Mouse (Mus musculus): Measurements from ENCODE around the gene Pak4.

The Pak4 gene

DNA sequence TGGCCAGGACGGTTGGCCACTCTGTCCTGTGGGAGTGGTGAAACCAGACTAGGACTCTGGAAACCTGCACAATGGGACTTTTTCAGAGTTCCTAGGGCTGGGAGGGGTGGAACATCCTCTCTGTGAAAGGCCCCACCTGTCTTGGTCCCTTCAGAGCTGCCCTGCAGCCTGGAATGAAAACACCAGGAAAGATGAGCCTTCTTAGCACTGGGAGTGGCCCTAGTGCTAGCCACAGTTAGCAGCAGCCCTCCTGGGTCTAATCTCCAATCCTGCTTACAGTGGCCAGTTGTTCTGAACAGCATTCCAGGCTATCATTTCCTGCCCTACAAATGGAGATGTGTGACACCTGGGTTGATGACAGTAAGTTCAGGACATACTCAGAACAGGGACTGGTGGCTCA lies 6.1 kb downstream of the Pak4 start:
- no peak for DNase-seq (ENCODE audit: low read depth, low spot score)

DNA sequence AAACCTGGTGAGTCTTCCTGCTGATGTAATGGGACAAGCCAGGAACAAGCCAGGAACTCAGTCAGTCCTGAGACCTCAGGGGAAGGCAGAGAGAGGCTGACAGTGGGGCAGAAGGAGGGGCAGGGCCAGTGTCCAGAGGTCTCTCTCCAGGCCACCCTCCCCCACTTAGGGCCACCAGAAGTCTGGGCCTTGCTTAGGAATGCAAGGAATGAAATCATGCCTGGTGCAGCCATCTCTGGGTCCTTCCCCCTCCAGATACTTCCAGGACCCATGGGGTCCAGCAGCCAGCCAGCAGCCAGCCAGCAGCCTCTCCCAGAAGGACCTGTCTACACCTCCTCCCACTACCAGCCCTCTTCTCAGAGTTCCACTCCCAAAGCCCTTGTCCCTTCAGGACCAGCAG lies 10.3 kb downstream of the Pak4 start:
- no peak for DNase-seq (ENCODE audit: low read depth, low spot score)

DNA sequence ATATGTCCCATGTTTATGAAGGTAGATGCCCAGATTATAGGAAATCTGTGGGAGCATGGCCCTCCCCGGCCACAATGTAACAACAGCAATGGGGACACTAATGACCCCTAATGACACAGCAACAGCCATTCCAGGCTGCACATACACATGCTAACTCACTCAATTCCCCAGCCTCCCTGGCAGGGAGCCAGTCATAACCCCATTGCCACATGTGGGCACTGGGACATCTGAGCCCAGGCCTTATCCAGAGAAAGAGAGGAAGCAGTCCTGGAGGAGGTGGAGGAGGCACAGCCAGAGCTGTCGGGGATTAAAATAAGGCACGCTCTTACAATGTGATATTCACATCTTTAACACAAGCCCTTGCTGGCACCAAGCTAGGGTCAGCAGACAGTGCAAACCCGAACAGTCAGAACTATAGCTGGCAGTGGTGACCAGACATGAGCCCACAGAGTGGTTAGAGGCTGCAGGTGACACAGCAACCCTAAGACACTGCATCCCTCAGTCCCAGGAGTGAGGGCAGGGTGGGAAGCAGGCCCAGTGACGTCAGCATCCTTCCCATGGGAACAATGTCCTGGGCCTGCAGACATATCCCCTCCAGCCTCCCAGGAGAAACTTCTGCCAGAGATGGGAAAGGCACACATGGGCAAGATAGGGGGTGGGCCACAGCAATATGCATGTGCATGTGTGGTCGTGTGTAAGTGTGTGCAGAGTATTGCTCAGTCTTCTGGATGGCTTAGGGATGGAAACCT lies 11.1 kb downstream of the Pak4 start:
- DNase-seq (ENCODE audit: low read depth, low spot score): no peak

DNA sequence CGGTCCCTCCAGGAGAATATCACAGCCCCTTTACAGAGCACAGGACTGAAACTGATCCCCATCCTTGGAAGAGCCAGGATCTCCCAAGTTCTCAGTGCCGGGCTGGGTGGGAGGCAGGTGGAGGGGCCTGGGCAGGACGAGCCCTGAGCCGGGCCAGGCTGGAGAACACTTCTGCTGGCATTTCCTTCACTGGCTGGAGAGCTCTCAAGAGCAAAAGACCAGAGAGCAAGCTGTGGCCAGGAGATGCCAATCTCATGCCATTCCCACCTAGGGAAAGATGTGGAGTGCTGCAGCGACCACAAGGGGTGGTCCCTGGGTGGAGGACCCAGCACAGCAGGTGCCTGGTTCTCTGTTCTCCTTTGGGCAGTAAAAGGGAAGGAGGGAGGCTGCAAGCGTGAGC lies 13.0 kb downstream of the Pak4 start:
- DNase-seq (ENCODE audit: low read depth, low spot score): no peak

DNA sequence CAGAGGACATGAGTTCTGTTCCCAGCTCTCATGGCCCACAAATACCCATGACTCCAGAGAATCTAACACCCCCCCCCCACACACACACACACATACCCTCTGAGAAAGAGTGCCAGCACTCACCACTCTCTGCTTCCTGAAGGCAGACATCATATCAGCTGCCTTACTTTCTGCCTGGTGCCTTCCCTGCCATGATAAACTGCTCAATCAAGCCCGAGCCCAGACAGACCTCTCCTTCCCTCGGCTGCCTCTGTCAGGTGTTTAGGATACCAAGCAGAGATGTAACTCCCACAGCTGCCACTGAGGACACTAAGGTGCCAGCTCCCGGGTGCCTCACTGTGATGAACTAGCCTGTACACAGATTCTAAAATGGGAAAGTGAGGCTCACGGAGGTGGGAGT lies 13.5 kb downstream of the Pak4 start:
- DNase-seq (ENCODE audit: low read depth, low spot score): peak; percentile 42

DNA sequence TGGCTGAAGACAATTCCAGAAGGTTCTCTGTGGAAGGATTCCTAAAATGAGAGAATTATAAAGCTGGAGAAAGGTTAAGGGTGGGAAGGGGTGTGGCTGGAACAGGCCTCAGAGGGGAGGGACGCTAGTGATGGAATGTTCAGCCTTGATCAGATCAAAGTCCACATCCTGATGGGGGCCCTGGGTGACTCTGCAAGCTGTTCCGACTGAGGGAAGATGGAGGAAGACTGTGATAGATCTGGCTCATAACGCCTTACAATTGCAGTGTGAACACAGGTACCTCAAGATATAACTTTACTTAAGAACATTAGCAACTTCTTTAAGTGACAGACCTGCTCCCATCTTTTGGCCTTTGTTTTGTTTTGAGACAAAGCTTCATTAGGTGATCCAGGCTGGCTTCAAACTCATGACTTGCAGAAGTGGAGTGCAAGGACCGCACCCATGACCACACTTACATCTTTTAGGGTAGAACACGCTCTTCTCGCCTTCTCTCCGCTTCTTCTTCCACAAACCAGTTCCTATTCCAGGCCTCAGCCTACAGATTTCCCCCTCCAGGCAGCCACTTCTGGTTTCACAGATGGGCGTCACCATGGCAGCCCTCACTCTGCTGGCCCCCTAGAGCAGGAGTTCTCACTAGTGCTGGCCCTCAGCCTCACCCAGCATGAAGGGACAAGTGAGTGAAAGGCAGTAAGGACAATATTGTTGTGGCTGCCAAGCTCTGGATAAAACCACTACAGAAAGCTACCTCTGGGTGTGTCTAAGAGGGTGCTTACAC lies 14.2 kb downstream of the Pak4 start:
- peak; percentile 59 for DNase-seq (ENCODE audit: low read depth, low spot score)

DNA sequence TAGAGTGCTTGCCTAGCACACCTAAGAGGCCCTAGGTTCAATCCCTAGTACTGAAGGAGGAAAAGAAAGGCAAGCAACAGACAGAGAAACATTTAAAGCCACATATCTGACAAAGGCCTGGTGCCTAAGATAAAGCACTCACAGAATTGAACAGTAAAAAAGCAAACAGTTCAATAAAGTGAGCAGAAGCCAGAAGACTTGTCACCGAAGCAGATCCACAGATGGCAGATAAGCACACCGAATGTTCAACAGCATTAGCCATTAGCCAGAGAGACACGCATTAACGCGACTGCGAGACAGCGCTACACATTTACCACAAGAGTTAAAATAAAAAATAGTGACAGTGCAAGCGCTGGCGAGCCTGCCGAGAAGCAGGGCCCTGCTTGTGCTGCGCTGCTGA lies 15.1 kb downstream of the Pak4 start:
- peak; percentile 36 for DNase-seq (ENCODE audit: low read depth, low spot score)

DNA sequence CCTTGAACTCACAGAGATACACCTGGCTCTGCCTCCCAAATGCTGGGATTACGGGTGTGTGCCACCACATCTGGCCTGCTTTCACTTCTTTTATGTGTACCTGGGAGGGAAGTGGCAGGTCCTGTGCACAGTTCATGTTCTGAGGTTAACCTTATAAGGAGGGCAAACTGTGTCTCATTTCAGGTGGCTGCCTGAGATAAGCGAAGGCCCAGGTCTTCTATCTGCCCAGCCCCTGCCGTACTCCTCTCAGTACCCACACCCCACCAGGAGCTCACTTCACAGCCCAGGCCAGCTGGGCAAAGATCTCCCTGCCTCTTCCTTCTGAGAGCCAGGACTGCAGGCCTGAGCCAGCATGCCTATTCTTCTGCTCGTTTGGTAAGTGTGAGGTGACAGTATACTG lies 16.3 kb downstream of the Pak4 start:
- no peak for DNase-seq (ENCODE audit: low read depth, low spot score)

DNA sequence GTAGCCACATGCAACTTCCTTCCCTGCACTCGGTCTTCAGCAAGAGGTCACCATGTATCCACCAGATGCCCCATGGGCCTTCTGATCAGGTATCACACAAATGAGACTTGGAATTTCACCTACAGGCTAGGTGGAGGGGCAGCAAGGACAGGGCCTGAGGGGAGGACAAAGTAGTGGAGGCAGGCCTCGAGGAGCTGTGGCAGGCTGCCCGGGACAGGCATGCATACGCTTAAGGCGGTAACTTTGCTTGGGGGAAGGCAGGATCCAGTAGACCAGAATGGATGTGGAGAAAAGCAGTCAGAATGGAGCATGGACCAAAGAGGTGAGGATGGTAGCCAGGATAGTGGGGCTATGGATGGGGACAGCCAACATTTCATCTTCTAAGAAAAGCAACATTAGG lies 18.2 kb downstream of the Pak4 start:
- DNase-seq (ENCODE audit: low read depth, low spot score): no peak

DNA sequence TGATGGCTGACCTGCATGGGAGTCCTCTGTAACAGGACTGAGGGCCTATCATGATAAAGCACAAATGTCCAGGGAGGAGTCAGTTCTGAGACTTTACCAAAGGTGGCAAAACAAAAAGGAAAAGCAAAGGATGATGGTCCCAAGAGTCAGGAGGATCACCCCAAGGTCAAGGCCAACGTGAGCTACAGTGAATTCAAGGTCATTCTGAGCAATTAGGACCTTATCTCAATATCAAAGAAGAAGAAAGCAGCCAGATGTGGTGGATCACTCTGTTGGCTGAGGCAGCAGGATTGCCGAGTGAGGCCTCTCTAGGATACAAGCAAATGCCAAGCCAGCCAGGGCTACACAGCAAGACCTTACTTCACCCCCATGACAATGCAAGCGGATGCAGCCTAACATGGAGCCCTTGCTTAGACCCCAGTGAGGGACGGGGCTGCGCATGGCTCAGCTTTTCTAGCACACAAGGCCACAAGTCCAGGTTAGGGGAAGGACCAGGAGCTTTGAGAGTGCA lies 19.4 kb downstream of the Pak4 start:
- DNase-seq (ENCODE audit: low read depth, low spot score): no peak

DNA sequence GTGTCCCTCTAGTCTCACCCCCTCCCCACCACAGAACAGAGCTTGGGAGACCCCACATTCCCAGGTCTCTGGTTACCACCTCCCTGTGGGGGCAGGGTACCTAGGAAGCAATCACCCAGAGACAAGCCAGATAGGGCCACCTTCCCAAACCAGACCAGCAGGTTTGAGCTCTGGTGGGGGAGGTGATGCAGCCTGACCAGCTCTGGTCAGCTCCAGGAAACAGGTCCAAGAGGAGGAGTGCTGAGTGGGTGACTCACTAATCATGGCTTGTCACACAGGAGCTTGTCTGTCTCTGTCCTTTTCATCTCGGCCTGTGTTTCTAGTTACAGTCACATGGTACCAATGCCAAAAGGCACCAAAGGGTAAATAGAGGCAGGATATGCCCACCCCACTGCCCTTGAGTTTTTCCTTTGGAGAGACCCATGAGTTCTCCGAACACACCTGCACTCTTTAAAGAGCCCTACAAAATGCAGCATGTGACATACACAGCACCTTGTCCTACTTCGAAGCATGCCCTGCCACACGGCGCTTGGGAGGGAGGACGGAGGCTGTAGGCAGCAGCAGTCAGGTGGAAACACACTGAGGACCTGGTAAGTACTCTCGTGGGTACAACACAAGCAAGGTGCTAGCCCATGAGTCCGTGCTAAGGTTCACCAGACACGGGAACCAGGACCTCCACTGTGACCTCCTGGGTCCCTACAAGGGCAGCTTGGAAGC lies 20.0 kb downstream of the Pak4 start:
- DNase-seq (ENCODE audit: low read depth, low spot score): no peak

DNA sequence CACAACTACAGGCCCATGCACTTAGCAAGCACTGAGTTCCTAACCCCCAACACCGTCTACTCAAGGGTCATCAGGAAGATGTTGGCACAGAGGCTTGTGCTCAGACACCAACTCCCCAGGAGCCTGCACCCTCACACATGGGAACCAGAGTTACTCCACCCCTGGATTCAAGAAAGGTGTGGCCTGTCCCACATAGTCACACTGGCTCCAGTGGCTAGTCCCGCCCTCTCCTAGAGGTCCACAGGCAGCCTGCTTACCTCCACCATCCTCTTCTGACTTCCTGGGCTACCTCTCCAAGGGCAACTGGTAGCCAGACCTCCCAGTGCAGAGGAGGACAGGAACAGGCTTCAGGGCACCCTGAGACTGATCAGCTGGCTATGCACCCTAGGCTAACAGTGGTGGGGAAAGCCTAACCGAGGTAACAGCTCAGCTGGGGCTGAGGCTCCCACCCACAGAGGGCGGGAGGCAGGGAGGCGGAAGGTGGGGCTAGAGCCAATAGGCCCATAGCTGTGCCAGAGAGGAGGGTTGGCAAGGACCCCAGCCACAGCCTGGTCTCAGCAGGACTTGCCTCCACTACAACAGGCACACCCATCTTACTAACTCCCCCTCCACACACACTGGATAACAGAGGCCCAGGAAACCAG lies 21.6 kb downstream of the Pak4 start:
- DNase-seq (ENCODE audit: low read depth, low spot score): no peak

DNA sequence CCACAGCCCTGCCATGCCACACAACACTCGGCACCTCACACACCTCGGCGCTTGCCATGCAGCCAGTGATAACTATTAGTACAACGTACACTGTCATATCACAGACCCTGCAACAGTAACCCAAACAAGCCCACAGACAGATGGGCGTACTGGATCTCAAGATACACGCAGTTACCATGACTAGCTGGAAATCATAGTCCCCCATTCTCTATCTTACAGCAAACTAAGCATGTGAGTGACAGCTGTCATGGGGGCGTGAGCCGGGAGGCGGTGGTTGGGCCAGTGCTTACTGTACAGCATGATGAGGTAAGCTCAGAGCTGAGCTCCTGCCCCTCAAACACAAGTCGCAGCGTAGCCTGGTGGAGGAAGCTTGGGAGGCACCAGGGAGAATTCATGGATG lies 22.4 kb downstream of the Pak4 start:
- DNase-seq (ENCODE audit: low read depth, low spot score): no peak

DNA sequence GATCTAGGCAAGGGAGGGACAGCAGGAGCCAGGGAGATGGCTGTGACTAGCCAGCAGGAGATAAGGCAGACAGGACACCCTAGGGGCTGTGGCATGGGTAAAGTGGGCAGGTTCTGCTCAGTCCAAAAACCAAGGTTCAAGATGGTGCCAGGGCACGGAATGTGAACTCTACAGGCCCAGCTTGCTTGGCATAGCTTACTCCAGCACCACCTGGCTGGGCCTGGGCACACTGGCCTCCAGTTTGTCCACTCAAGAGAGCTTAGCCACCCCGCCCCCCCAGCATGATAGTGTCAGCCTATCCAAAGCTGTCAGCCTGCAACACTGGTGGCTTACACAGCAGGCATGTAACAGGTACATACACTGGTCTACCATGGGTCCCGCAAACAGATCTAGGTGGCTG lies 24.7 kb downstream of the Pak4 start:
- DNase-seq (ENCODE audit: low read depth, low spot score): no peak

DNA sequence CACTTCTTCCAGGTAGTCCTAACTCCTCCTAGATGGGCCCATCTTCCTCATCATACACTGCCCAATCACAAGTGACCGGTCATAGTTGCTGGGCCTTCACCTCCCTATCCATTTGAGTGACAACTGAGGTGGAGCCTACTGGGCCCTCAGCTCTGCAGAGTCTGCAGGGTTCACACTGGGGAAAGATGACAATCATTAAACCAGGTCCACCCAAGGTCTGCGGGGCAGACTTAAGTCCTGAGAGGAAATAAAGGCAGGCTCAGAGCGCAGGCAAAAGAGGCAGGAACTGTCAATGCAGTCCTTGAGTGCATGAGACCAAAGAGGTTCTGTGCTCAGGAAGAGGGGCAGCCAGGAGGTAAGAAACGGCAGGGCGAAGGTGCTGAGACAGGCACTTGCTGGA lies 25.3 kb downstream of the Pak4 start:
- DNase-seq (ENCODE audit: low read depth, low spot score): no peak

DNA sequence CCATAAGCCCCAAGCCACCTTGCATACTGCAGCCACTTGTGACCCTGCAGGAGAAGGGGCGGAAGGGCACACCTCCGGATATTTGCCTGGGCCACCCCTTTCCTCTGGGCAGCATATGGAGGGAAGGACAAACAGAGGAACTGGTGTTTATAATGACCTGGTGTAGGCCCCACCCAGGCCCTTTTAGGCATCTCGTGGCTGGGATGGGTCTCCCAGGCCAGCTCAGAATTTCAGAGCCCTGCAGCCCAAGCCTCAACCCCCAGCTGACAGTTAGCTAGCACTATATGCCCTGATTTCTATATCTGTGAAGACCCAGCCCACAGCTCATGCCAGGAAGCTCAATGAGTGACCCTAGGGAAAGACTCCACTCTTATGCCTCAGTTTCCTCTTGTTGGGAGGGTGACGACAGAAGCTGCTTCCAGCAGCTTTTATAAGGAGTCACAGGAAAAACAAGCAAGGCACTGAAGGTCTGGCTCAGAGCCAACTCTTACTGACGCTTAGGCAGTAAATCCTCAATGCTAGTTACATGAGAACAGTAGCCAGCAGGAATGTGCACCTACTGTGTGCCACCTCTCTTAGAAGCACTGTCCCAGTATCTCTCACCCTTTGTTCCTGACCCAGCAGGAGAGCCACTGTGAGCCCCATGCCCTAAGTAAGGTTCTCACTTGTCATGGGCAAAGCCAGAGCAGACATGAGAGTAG lies 26.9 kb downstream of the Pak4 start:
- DNase-seq (ENCODE audit: low read depth, low spot score): no peak

DNA sequence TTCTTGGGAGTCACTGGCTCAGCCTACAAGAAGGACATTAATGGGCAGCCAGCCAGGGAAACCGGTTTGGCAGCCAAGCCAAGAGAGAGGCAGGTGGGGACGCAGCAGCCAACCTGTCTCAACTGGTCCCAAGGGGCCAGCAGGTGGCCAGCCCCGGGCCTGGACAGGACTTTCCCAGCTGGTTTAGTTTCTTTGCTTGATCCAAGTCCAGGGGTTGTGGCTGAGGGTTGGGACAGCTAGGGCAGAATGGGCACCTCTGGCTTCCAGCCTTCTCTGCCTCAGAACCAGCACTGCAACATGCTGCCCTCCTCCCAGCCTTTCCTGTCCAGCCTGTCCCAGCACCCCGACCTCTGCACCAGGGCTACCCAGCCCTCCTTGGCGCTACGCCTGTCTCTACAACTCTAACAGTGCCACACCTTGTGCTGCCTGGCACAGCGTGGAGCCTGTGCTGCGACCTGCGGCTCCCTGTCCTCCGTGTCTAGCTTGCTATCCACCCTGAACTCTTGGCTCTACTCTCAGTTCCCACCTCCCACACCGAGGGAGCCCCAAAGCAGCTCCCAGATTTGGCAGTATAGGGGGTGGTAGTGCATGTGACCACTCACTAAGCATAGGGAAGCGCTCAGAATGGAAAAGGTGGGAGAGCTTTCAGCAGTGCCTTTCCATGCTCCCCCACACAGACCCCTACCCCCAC lies 27.5 kb downstream of the Pak4 start:
- no peak for DNase-seq (ENCODE audit: low read depth, low spot score)

DNA sequence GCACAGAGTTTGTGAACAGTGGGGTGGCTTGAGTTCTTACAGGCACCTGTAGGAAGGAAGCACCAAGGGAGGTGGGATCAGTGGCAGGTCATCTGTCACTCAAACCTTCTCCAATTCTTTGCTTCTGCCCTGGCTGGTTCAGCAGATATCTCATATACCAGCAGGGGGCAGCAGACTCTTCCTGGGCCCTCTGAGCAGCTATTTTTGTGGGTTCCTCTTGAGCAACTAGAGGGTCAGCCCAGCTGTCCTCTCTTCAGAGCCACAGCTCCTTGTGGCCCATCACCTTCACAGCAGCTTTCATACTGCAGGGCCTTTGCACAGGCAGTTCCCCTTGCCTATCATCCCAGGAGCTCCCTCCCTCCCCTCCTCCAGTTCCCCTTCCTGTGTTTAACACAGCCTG lies 29.7 kb downstream of the Pak4 start:
- DNase-seq (ENCODE audit: low read depth, low spot score): peak; percentile 61

DNA sequence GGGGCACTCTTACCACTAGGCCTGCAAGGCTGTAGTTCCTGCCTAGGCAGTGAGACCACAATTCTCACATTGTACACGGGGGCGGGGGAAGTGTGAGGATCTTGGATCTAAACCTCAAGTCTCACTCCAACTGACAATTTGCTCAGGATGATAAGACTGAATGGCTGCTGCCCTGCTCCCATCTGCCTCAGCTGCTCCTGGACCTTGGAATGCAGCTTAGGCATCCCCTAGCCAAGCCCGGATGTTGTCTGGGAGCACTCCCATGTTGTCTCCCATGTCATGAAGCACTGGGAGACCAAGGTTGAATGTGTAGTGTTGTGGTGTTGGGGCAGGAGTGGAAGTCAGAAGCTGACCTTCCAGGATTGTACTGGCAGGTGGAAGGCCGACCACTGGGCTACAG lies 30.4 kb downstream of the Pak4 start:
- DNase-seq (ENCODE audit: low read depth, low spot score): no peak

DNA sequence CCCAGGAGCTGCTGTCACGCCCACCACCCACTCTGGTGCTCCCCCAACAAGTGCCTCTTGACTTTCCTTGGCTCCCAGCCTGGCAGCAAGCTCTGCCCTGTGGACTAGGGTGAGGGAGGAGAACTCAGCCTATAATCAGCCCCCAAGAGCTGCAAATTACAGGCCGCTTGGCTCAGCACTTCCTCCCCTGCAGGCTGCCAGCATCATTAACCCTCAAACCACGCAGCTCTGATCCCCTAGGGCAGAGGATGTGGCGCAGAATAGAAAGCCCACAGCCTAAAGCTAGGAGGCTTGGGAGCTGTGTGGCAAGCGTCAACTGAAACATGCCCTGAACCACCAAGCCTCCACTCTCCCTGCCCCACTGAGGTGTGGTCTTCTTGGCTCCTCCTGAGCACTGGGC lies 32.6 kb downstream of the Pak4 start:
- no peak for DNase-seq (ENCODE audit: low read depth, low spot score)

DNA sequence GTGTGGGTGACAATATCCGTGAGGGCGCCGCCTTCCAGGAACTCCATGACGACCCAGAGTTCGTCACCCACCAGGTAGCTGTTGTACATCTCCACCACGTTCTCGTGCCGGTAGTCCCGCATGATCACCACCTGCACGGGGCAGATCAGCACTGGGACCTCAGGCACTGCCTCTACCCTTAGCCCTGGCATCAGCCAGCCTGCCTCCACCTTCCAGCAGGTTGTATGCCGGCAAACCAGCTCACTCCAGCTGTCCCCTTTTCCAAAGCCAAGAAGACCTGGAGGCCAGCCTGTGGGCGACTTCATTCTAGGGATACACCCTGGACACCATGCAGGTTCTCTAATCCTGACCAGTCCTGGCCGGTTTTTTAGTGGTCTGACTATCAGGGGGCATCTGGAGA lies 35.0 kb downstream of the Pak4 start:
- DNase-seq (ENCODE audit: low read depth, low spot score): no peak
